Mouse (Mus musculus): ENCODE results near the gene Frem1.

DNA sequence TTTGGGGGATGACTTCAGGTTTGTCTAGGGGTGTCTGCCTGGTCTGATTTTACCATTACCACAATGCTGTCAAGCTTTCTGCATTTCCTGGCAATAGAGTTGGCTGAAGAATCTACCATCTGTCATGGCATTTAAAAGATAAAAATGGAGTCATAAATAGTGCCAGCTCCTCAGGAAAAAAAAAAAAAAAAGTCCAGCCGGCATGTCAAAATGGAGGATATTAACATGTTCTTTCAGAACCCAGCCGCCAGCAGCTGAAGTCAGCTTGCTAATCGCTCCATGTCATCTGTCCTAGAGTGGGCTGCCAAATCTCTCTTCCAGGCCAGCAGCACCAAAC lies 105.9 kb downstream of the Frem1 start:
- TF ChIP-seq POLR2A (IDR thresholded peaks at IDR 0.05; ENCODE audit: extremely low read depth, insufficient read depth, low read length): no peak
- no peak for TF ChIP-seq CTCF (IDR thresholded peaks at IDR 0.05; ENCODE audit: extremely low read depth, insufficient read depth, low read length)
